Mouse (Mus musculus) urinary bladder, adult 18-20 months (tissue): ENCODE data around the gene Fgfr2.

ENCODE experiments used
- DNase-seq, 2 experiments: peaks; one replicate each; pipeline ENCODE4 v3.0.0; 2022; ENCODE audit warnings: low spot score in 2 of 2, mixed read lengths in 2 of 2

Gene Fgfr2

GRCm38 (mm10) chr7:132888518-132889249 is 234.5 kb downstream of the Fgfr2 start:
- no peak for DNase-seq

- DNase-seq: no peak
These were observed 235.1 kb downstream of the Fgfr2 start for GRCm38 (mm10) chr7:132888052-132888451.

- DNase-seq: no peak
These were observed 235.9 kb downstream of the Fgfr2 start for GRCm38 (mm10) chr7:132887019-132887804.

- DNase-seq: no peak
These were observed 239.1 kb downstream of the Fgfr2 start for GRCm38 (mm10) chr7:132884031-132884430.

- DNase-seq: no peak
These were observed 240.8 kb downstream of the Fgfr2 start for GRCm38 (mm10) chr7:132882343-132882742.

GRCm38 (mm10) chr7:132880276-132880675 is 242.9 kb downstream of the Fgfr2 start:
- no peak for DNase-seq

GRCm38 (mm10) chr7:132875391-132876086 is 247.6 kb downstream of the Fgfr2 start:
- no peak for DNase-seq

GRCm38 (mm10) chr7:132873043-132873442 is 250.1 kb downstream of the Fgfr2 start:
- DNase-seq: no peak

- no peak for DNase-seq
These were observed 256.8 kb downstream of the Fgfr2 start for GRCm38 (mm10) chr7:132866316-132866715.

GRCm38 (mm10) chr7:132859042-132859958 is 263.9 kb downstream of the Fgfr2 start, which contains the start of gene Abraxas2:
Gene Abraxas2 (plus strand): TSS chr7:132859225.
- DNase-seq: peak; percentile 86 to 87

GRCm38 (mm10) chr7:132858043-132858608 is 265.0 kb downstream of the Fgfr2 start:
- DNase-seq: no peak

GRCm38 (mm10) chr7:132856083-132856482 is 267.1 kb downstream of the Fgfr2 start:
- DNase-seq: no peak

GRCm38 (mm10) chr7:132853946-132854345 is 269.2 kb downstream of the Fgfr2 start:
- no peak for DNase-seq

GRCm38 (mm10) chr7:132853361-132853760 is 269.8 kb downstream of the Fgfr2 start:
- no peak for DNase-seq

- peak; percentile 72 to 83 for DNase-seq
These were observed 270.8 kb downstream of the Fgfr2 start, which contains the start of gene Eef1akmt2 for GRCm38 (mm10) chr7:132852173-132852844. Gene Eef1akmt2 (minus strand): TSS chr7:132852673.

GRCm38 (mm10) chr7:132843152-132843551 is 280.0 kb downstream of the Fgfr2 start:
- no peak for DNase-seq

- no peak for DNase-seq
These were observed 280.7 kb downstream of the Fgfr2 start for GRCm38 (mm10) chr7:132842455-132842854.

GRCm38 (mm10) chr7:132841287-132841686 is 281.9 kb downstream of the Fgfr2 start:
- no peak for DNase-seq

- DNase-seq: no peak
These were observed 292.2 kb downstream of the Fgfr2 start for GRCm38 (mm10) chr7:132830955-132831354.

- DNase-seq: no peak
These were observed 298.7 kb downstream of the Fgfr2 start for GRCm38 (mm10) chr7:132824346-132825022.
